Mouse (Mus musculus) intestine, postnatal 0 days (tissue): ENCODE data around the gene Cdh15. TPM values are rescaled to one million over a fixed set of nuclear protein-coding genes. Genes with fewer than 3 reads are reported as not detected.

Experiments used
- ATAC-seq: fragments of 200-750 bp; cut with Nextera tagmentation; 2 replicates; pipeline ENCODE4 v1.8.0; 2017; ENCODE audit warnings: mild to moderate bottlenecking, moderate TSS enrichment, moderate library complexity
- H3K27ac ChIP-seq: fragments of 300-500 bp; sonication (generic); 2 replicates; pipeline ENCODE4 v1.5.1; 2014; ENCODE audit warnings: mild to moderate bottlenecking, low read depth, low read length, moderate library complexity
- H3K27me3 ChIP-seq: fragments of 300-500 bp; sonication (generic); replicated peaks from 2 replicates; pipeline ENCODE4 v1.6.1; 2014; ENCODE audit warnings: low read length, mixed read lengths; ENCODE audit not compliant: control insufficient read depth, insufficient read depth
- H3K36me3 ChIP-seq: fragments of 300-500 bp; sonication (generic); 2 replicates; pipeline ENCODE4 v1.6.1; 2014; ENCODE audit warnings: mild to moderate bottlenecking, moderate library complexity; ENCODE audit not compliant: control insufficient read depth, insufficient read depth
- H3K4me1 ChIP-seq: fragments of 300-500 bp; sonication (generic); replicated peaks from 2 replicates; pipeline ENCODE4 v1.6.1; 2014; ENCODE audit warnings: antibody characterized with exemption, low read length, mixed read lengths; ENCODE audit not compliant: control insufficient read depth, insufficient read depth
- H3K4me2 ChIP-seq: fragments of 300-500 bp; sonication (generic); replicated peaks from 2 replicates; pipeline ENCODE4 v1.6.1; 2014; ENCODE audit warnings: low read depth, mild to moderate bottlenecking, moderate library complexity
- H3K4me3 ChIP-seq: fragments of 300-500 bp; sonication (generic); 2 replicates; pipeline ENCODE4 v1.5.1; 2014; ENCODE audit warnings: low read depth, low read length
- H3K9ac ChIP-seq: fragments of 300-500 bp; sonication (generic); 2 replicates; pipeline ENCODE4 v1.6.1; 2014; ENCODE audit warnings: mild to moderate bottlenecking, low read depth, low read length
- H3K9me3 ChIP-seq: fragments of 300-500 bp; sonication (generic); 2 replicates; pipeline ENCODE4 v1.6.1; 2016; ENCODE audit warnings: mixed run types; ENCODE audit not compliant: control insufficient read depth
- CTCF ChIP-seq: sonication (generic); IDR thresholded peaks from 2 replicates; pipeline ENCODE4 v1.5.1; 2016; ENCODE audit warnings: low read depth, mild to moderate bottlenecking, control low read depth, antibody characterized with exemption, moderate library complexity
- WGBS: fragments of 180-500 bp; shearing (Covaris S2); extraction: QIAGEN DNeasy Blood & Tissue Kit; methylation state at CpG from one replicate; pipeline ENCODE4 v1.1.7; 2014; 5-methylcytosine and 5-hydroxymethylcytosine counted together
- polyA plus RNA-seq: library from polyadenylated mRNA; unstranded; fragments of >200 nt; fragmentation: Nextera tagmentation; extraction: Ambion mirVana; gene quantifications from 2 replicates; pipeline ENCODE4 v1.2.1, GENCODE M21; 2015

The Cdh15 gene
- polyA plus RNA-seq, 1 experiment from 2014 or later, result 0.07 TPM

- peak; percentile 42; the same call in 1 of the 2 replicates for ATAC-seq
- no peak overlapping the region for H3K4me3 ChIP-seq
Measured at GRCm38 (mm10) chr8:122870377-122870863, 22.7 kb downstream of the Cdh15 start.

GRCm38 (mm10) chr8:122871663-122872062, 23.9 kb downstream of the Cdh15 start:
- H3K27ac ChIP-seq, result no peak overlapping the region
- 62% methylated on average over 9 of the region's 9 CpGs for WGBS
- H3K36me3 ChIP-seq, result no peaks in the 10 kb centered on the region
- no peak overlapping the region for H3K4me3 ChIP-seq
- H3K9me3 ChIP-seq, result no peaks in the 10 kb centered on the region
- no peak overlapping the region for H3K9ac ChIP-seq
- TF ChIP-seq CTCF, result no peak
- no peak for ATAC-seq
- H3K27me3 ChIP-seq, result no peaks in the 10 kb centered on the region
- no peak overlapping the region for H3K4me2 ChIP-seq
- 0 out of 2 replicates have a peak, but pooled peaks cover 3% of the 10 kb centered on the region for H3K4me1 ChIP-seq

More at GRCm38 (mm10) chr8:122870377-122870863, 22.7 kb downstream of the Cdh15 start:
- 28% methylated on average over 30 of the region's 31 CpGs for WGBS
- Histone ChIP-seq H3K4me2 (peak overlapping the region; percentile 48), H3K4me1 (0 out of 2 replicates have a peak, but pooled peaks cover 3% of the 10 kb centered on the region), H3K36me3 (no peaks in the 10 kb centered on the region), H3K27ac (no peak overlapping the region), H3K9me3 (no peaks in the 10 kb centered on the region), H3K9ac (no peak overlapping the region), H3K27me3 (no peaks in the 10 kb centered on the region)
- no peak for TF ChIP-seq CTCF

- no peak for ATAC-seq
- Histone ChIP-seq H3K9me3 (no peaks in the 10 kb centered on the region), H3K27me3 (no peaks in the 10 kb centered on the region), H3K4me1 (0 out of 2 replicates have a peak, but pooled peaks cover 3% of the 10 kb centered on the region), H3K9ac (no peak overlapping the region), H3K27ac (no peak overlapping the region), H3K4me3 (no peak overlapping the region), H3K36me3 (no peaks in the 10 kb centered on the region), H3K4me2 (no peak overlapping the region)
- WGBS, result 34% methylated on average over 6 of the region's 6 CpGs
- no peak for TF ChIP-seq CTCF
Measured at GRCm38 (mm10) chr8:122873171-122873570, 25.4 kb downstream of the Cdh15 start.

DNA sequence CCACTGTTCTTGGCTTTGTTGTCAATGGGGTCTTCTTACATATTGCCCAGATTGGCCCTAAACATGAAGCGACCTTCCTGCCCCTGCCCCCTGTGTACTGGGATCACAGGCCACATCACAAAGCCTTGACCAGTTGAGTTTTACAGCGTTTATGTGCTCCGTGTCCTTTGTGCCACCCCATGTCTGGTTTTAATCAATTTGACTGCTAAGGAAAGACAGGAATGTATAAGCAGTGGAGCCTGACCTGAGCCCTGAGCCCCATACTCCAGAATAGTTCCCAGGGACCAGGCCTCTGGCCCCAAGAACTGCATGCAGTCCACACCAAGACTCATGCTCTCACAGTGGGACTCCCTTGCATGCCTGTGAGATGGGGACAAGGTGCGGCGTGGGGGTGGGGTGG, 27.4 kb downstream of the Cdh15 start:
- H3K4me3 ChIP-seq, result no peak overlapping the region
- TF ChIP-seq CTCF, result no peak
- no peak for ATAC-seq
- H3K27ac ChIP-seq, result no peak overlapping the region
- 0 out of 2 replicates have a peak, but pooled peaks cover 2% of the 10 kb centered on the region for H3K4me1 ChIP-seq
- no peaks in the 10 kb centered on the region for H3K27me3 ChIP-seq
- no peaks in the 10 kb centered on the region for H3K9me3 ChIP-seq
- no peaks in the 10 kb centered on the region for H3K36me3 ChIP-seq
- H3K9ac ChIP-seq, result no peak overlapping the region
- H3K4me2 ChIP-seq, result no peak overlapping the region
- 62% methylated on average over 5 of the region's 5 CpGs for WGBS

DNA sequence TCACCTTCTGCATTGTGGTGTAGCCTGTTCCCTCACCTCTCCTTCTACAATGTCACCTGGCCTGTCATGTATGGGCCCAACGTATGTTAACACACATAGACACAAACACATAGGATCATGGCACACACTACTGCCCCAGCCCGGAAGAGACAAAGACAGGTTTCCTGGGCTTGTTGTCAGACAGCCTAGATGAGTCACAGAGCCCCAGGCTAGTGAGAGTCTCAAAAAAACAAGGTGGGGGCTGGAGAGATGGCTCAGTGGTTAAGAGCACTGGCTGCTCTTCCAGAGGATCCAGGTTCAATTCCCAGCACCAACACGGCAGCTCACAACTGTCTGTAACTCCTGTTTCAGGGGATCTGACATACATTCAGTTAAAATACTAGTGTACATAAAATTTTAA, 30.5 kb downstream of the Cdh15 start:
- Histone ChIP-seq H3K9me3 (no peaks in the 10 kb centered on the region), H3K4me2 (no peak overlapping the region), H3K4me1 (no peaks in the 10 kb centered on the region), H3K27me3 (no peaks in the 10 kb centered on the region), H3K9ac (no peak overlapping the region), H3K27ac (no peak overlapping the region), H3K4me3 (no peak overlapping the region), H3K36me3 (peaks cover 14% of the 10 kb centered on the region)
- ATAC-seq, result no peak
- 80% methylated on average over 3 of the region's 3 CpGs for WGBS
- no peak for TF ChIP-seq CTCF

GRCm38 (mm10) chr8:122880302-122880701, 32.5 kb downstream of the Cdh15 start:
- WGBS, result 35% methylated on average over 3 of the region's 3 CpGs
- ATAC-seq, result no peak
- no peaks in the 10 kb centered on the region for H3K9me3 ChIP-seq

More at GRCm38 (mm10) chr8:122880302-122880701, 32.5 kb downstream of the Cdh15 start:
- Histone ChIP-seq H3K36me3 (peaks cover 33% of the 10 kb centered on the region), H3K27me3 (no peaks in the 10 kb centered on the region), H3K27ac (no peak overlapping the region), H3K4me1 (no peaks in the 10 kb centered on the region), H3K4me2 (no peak overlapping the region), H3K4me3 (no peak overlapping the region), H3K9ac (no peak overlapping the region)
- TF ChIP-seq CTCF, result no peak
